Mouse (Mus musculus): ENCODE measurements around the gene Nab2.

DNA sequence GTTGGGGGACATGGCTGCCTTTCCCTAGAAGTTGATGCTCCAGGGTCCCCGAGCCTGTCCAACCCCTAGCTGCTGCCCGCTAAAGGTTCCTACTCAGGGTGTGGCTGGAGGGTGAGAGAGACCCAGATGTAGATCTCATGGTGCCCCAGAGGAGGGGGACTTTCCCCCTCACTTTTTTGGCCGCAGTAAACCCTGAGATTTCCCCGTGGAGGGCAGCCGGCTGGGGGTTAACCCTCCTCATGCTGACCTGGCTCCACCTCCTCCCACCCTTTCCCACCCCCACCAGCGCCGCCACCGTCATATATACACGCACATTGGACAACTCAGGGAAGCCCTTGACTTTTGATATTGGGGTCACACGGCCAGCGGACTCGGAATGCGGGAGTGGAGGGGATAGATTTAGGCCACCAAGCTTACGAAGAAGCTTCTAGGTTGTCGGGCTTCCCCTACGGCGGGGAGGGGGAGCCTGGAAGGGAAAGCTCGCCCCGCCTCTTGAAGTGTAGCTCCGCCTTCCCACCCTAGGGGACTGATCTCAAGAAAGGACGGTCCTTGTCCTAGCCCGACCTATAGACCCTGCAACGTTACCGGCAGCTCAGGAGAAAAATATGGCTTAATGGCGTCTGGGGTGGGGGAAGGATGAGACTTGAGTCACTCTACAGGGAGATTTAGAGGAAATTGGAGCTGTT, 24.7 kb downstream of the Nab2 start:
- no peak for TF ChIP-seq CTCF (conservative IDR thresholded peaks at IDR 0.05; ENCODE audit: insufficient read depth, insufficient read length, low read depth, low read length)
- TF ChIP-seq POLR2A (IDR thresholded peaks at IDR 0.05; ENCODE audit: low read depth, low read length): no peak
